Mouse (Mus musculus): ENCODE measurements around the gene Fastkd5.
A peak's percentile ranks its signal among the peaks of the same experiment; 100 is the strongest.
"Not testable (repeated sequence)": the region's sequence is repeated elsewhere in the genome, so short reads cannot be mapped to it uniquely, and the experiment has no call there.

The Fastkd5 gene

GRCm38 (mm10) chr2:130629839-130630203 lies at the start of gene Fastkd5, which contains the start of gene Ubox5:
Fastkd5 (minus strand) TSS chr2:130630027.
Ubox5 (minus strand) TSS chr2:130630038.
- peak; percentile 84 to 86 for DNase-seq (ENCODE audit: low spot score in 2 of 2)

GRCm38 (mm10) chr2:130679154-130679553 lies 49.3 kb upstream of the Fastkd5 start:
- DNase-seq (ENCODE audit: low spot score in 2 of 2): no peak

GRCm38 (mm10) chr2:130677211-130677610 lies 47.4 kb upstream of the Fastkd5 start:
- no peak for DNase-seq (ENCODE audit: low spot score in 2 of 2)

GRCm38 (mm10) chr2:130667559-130667958 lies 37.7 kb upstream of the Fastkd5 start, which contains the start of gene Itpa:
Itpa (plus strand) TSS chr2:130667610.
- DNase-seq (ENCODE audit: low spot score in 2 of 2): peak; percentile 80 to 86

GRCm38 (mm10) chr2:130664102-130664701 lies 34.4 kb upstream of the Fastkd5 start, which contains the start of gene Ddrgk1:
Ddrgk1 (minus strand) TSS chr2:130664659.
- DNase-seq (ENCODE audit: low spot score in 2 of 2): peak; percentile 95

- no peak for DNase-seq (ENCODE audit: low spot score in 2 of 2)
Measured at GRCm38 (mm10) chr2:130663342-130663741, 33.5 kb upstream of the Fastkd5 start.

GRCm38 (mm10) chr2:130658530-130658929 lies 28.7 kb upstream of the Fastkd5 start:
- DNase-seq (ENCODE audit: low spot score in 2 of 2): no peak

- peak; percentile 85 to 91 for DNase-seq (ENCODE audit: low spot score in 2 of 2)
Measured at GRCm38 (mm10) chr2:130657541-130657940, 27.7 kb upstream of the Fastkd5 start.

GRCm38 (mm10) chr2:130656536-130656935 lies 26.7 kb upstream of the Fastkd5 start:
- peak; percentile 75 to 88 for DNase-seq (ENCODE audit: low spot score in 2 of 2)

GRCm38 (mm10) chr2:130655660-130656339 lies 26.0 kb upstream of the Fastkd5 start:
- DNase-seq (ENCODE audit: low spot score in 2 of 2): no peak

GRCm38 (mm10) chr2:130653760-130654159 lies 23.9 kb upstream of the Fastkd5 start:
- DNase-seq (ENCODE audit: low spot score in 2 of 2): no peak

GRCm38 (mm10) chr2:130653303-130653702 lies 23.5 kb upstream of the Fastkd5 start:
- peak in 1 of 2 experiments; percentile 78 for DNase-seq (ENCODE audit: low spot score in 2 of 2)

GRCm38 (mm10) chr2:130649028-130649427 lies 19.2 kb upstream of the Fastkd5 start:
- not testable (repeated sequence) for DNase-seq (ENCODE audit: low spot score in 2 of 2)

- no peak for DNase-seq (ENCODE audit: low spot score in 2 of 2)
Measured at GRCm38 (mm10) chr2:130645198-130645597, 15.4 kb upstream of the Fastkd5 start.

GRCm38 (mm10) chr2:130642684-130643369 lies 13.0 kb upstream of the Fastkd5 start, which contains the start of gene Lzts3:
Lzts3 (minus strand) TSS chr2:130642803.
- DNase-seq (ENCODE audit: low spot score in 2 of 2): peak; percentile 83 to 85

- peak in 1 of 2 experiments; percentile 50 for DNase-seq (ENCODE audit: low spot score in 2 of 2)
Measured at GRCm38 (mm10) chr2:130642197-130642660, 12.4 kb upstream of the Fastkd5 start.

- DNase-seq (ENCODE audit: low spot score in 2 of 2): no peak
Measured at GRCm38 (mm10) chr2:130641351-130642025, 11.7 kb upstream of the Fastkd5 start.

GRCm38 (mm10) chr2:130639276-130639675 lies 9.4 kb upstream of the Fastkd5 start:
- DNase-seq (ENCODE audit: low spot score in 2 of 2): no peak

GRCm38 (mm10) chr2:130638101-130638611 lies 8.3 kb upstream of the Fastkd5 start:
- DNase-seq (ENCODE audit: low spot score in 2 of 2): no peak

- no peak for DNase-seq (ENCODE audit: low spot score in 2 of 2)
Measured at GRCm38 (mm10) chr2:130635847-130636246, 6.0 kb upstream of the Fastkd5 start.

GRCm38 (mm10) chr2:130634739-130635411 lies 5.0 kb upstream of the Fastkd5 start:
- no peak for DNase-seq (ENCODE audit: low spot score in 2 of 2)
